ENCODE assay signal across 8 mouse cellular contexts in the genomic region with DNA sequence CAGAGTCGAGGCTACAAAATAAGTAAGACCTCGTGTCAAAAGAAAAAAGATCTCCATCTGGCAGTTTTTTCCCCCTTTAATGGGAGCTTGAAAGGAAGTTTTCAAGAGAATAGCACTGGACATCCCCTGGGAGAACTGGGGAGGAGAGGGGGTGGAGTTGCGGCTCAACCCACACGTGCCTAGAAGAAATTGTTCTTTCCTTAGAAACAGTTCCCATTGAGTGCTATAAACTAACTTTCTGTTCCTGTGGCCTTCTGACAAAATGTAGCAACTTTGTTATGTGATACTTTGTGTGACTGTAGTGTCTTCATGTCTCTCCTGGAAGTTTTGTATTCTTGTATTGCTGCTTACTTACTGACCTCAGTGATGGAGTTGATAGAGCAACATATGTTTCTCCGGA. TPM values are rescaled to one million over a fixed set of nuclear protein-coding genes. Genes with fewer than 3 reads are reported as not detected.
A peak's percentile ranks its signal among the peaks of the same experiment; 100 is the strongest.
DNase-seq lines count a peak whose midpoint lies in the region; ATAC-seq lines count a peak whose summit lies in the region.

No protein-coding gene starts in this region.

- H3K4me1 ChIP-seq in kidney, embryonic 16.5 days (ENCODE audit: insufficient read depth, low read length): peaks cover 15% of the 10 kb centered on the region
- H3K4me1 ChIP-seq in neural tube, embryonic 12.5 days: peaks cover 20% of the 10 kb centered on the region

- peak overlapping the region; percentile 89 for H3K4me3 ChIP-seq in kidney, embryonic 16.5 days (ENCODE audit: low read length)
- H3K4me3 ChIP-seq in neural tube, embryonic 12.5 days: peak overlapping the region; percentile 80

- no peaks in the 10 kb centered on the region for H3K27me3 ChIP-seq in kidney, embryonic 16.5 days (ENCODE audit: insufficient read depth, low read length)
- H3K27me3 ChIP-seq in neural tube, embryonic 12.5 days (replicated peaks): no peaks in the 10 kb centered on the region

- peak overlapping the region; percentile 66 for H3K4me2 ChIP-seq in kidney, embryonic 16.5 days (replicated peaks; ENCODE audit: low read depth, low read length)
- H3K4me2 ChIP-seq in neural tube, embryonic 12.5 days (replicated peaks): peak overlapping the region; percentile 78

- peak overlapping the region; percentile 88 for H3K9ac ChIP-seq in kidney, embryonic 16.5 days (replicated peaks; ENCODE audit: low read length)
- peak overlapping the region; percentile 79 for H3K9ac ChIP-seq in neural tube, embryonic 12.5 days

- H3K36me3 ChIP-seq in kidney, embryonic 16.5 days (ENCODE audit: insufficient read depth, low read length): peaks cover 20% of the 10 kb centered on the region
- peaks cover 21% of the 10 kb centered on the region for H3K36me3 ChIP-seq in neural tube, embryonic 12.5 days

- DNase-seq in kidney, postnatal 10 days: no peak
- peak; percentile 11 for DNase-seq in embryo, embryonic 10 days (ENCODE audit: low spot score)
- DNase-seq in induced T-regulatory cell, adult 2 months (ENCODE audit: low read depth): peak; percentile 20
- no peak for DNase-seq in urinary bladder, postnatal 4 days (ENCODE audit: low spot score in 2 of 2)
- DNase-seq in lung, postnatal 4 days: no peak

- H3K9me3 ChIP-seq in kidney, embryonic 16.5 days (ENCODE audit: low read length): no peaks in the 10 kb centered on the region
- no peaks in the 10 kb centered on the region for H3K9me3 ChIP-seq in neural tube, embryonic 12.5 days

- WGBS in kidney, embryonic 16.5 days: 27% methylated on average over 5 of the region's 5 CpGs
- WGBS in neural tube, embryonic 12.5 days: 31% methylated on average over 5 of the region's 5 CpGs

- H3K27ac ChIP-seq in kidney, embryonic 16.5 days (ENCODE audit: low read length): no peak overlapping the region
- H3K27ac ChIP-seq in neural tube, embryonic 12.5 days: no peak overlapping the region

- ATAC-seq in kidney, embryonic 16.5 days (ENCODE audit: low FRiP score, low TSS enrichment): no peak
- no peak for ATAC-seq in neural tube, embryonic 12.5 days (ENCODE audit: low FRiP score, low read depth)
- no peak for ATAC-seq in granulocyte monocyte progenitor cell, adult 5-6 weeks (replicated peaks; ENCODE audit: poor library complexity, severe bottlenecking)

RNA-seq across cellular contexts. Expression of a gene that starts 1.2 kb away (rescaled TPM):
- 15.0 and 15.7 TPM in 2 replicates for polyA plus RNA-seq in kidney, embryonic 16.5 days (2015; fragmentation: Nextera tagmentation; extraction: Ambion mirVana)
- 41.4 and 46.1 TPM in 2 replicates for polyA plus RNA-seq in neural tube, embryonic 12.5 days (2016; fragmentation: Nextera tagmentation; extraction: Ambion mirVana)
- 20.8 and 23.2 TPM in 2 replicates for total RNA-seq in granulocyte monocyte progenitor cell, adult 5-6 weeks (2014; fragmentation: Nextera tagmentation)
- total RNA-seq in granulocyte monocyte progenitor cell, adult 5-6 weeks (2017): 9.8 and 18.1 TPM in 2 replicates

RNA-seq across cellular contexts. Expression of a gene that starts 1.3 kb away (rescaled TPM):
- 36.8 and 38.4 TPM in 2 replicates for polyA plus RNA-seq in kidney, embryonic 16.5 days (2015; fragmentation: Nextera tagmentation; extraction: Ambion mirVana)
- 33.6 and 34.9 TPM in 2 replicates for polyA plus RNA-seq in neural tube, embryonic 12.5 days (2016; fragmentation: Nextera tagmentation; extraction: Ambion mirVana)
- total RNA-seq in granulocyte monocyte progenitor cell, adult 5-6 weeks (2014; fragmentation: Nextera tagmentation): 24.9 and 26.4 TPM in 2 replicates
- 47.6 and 53.0 TPM in 2 replicates for total RNA-seq in granulocyte monocyte progenitor cell, adult 5-6 weeks (2017)

RNA-seq across cellular contexts. Expression of a gene that starts 15.6 kb away (rescaled TPM):
- polyA plus RNA-seq in kidney, embryonic 16.5 days (2015; fragmentation: Nextera tagmentation; extraction: Ambion mirVana): not detected in 2 replicates
- not detected in 2 replicates for polyA plus RNA-seq in neural tube, embryonic 12.5 days (2016; fragmentation: Nextera tagmentation; extraction: Ambion mirVana)
- not detected in 2 replicates for total RNA-seq in granulocyte monocyte progenitor cell, adult 5-6 weeks (2014; fragmentation: Nextera tagmentation)
- not detected in 2 replicates for total RNA-seq in granulocyte monocyte progenitor cell, adult 5-6 weeks (2017)

RNA-seq across cellular contexts. Expression of a gene that starts 52.7 kb away (rescaled TPM):
- polyA plus RNA-seq in kidney, embryonic 16.5 days (2015; fragmentation: Nextera tagmentation; extraction: Ambion mirVana): 603 and 613 TPM in 2 replicates
- 648 and 669 TPM in 2 replicates for polyA plus RNA-seq in neural tube, embryonic 12.5 days (2016; fragmentation: Nextera tagmentation; extraction: Ambion mirVana)
- 959 and 1,109 TPM in 2 replicates for total RNA-seq in granulocyte monocyte progenitor cell, adult 5-6 weeks (2014; fragmentation: Nextera tagmentation)
- 1,746 and 2,150 TPM in 2 replicates for total RNA-seq in granulocyte monocyte progenitor cell, adult 5-6 weeks (2017)

RNA-seq across cellular contexts. Expression of a gene that starts 57.9 kb away (rescaled TPM):
- polyA plus RNA-seq in kidney, embryonic 16.5 days (2015; fragmentation: Nextera tagmentation; extraction: Ambion mirVana): 45.1 and 51.2 TPM in 2 replicates
- polyA plus RNA-seq in neural tube, embryonic 12.5 days (2016; fragmentation: Nextera tagmentation; extraction: Ambion mirVana): 11.4 and 11.7 TPM in 2 replicates
- total RNA-seq in granulocyte monocyte progenitor cell, adult 5-6 weeks (2014; fragmentation: Nextera tagmentation): 0.88 and 2.5 TPM in 2 replicates
- total RNA-seq in granulocyte monocyte progenitor cell, adult 5-6 weeks (2017): 2.9 and 4.4 TPM in 2 replicates

Comparison
In these comparisons a context has a peak if more than half of its experiments do, and no peak if none do; other contexts are left out.
1. DNase-seq: peak in embryo, embryonic 10 days (single experiment) and induced T-regulatory cell, adult 2 months (single experiment); none in kidney, postnatal 10 days (single experiment), urinary bladder, postnatal 4 days (0 of 2) and lung, postnatal 4 days (0 of 2).